Mouse (Mus musculus) CH12.LX (cell line): Measurements from ENCODE around the gene Lce3c. TPM values are rescaled to one million over a fixed set of nuclear protein-coding genes. Genes with fewer than 3 reads are reported as not detected.

Experiments used
- DNase-seq: peaks from one replicate; pipeline ENCODE4 v3.0.0-alpha.2; 2013; ENCODE audit errors: extremely low read depth
- H3K27ac ChIP-seq: 2 replicates; pipeline ENCODE4 v1.5.1; 2012; ENCODE audit warnings: low read depth, mild to moderate bottlenecking, control low read depth, moderate library complexity; ENCODE audit not compliant: insufficient read depth
- H3K27me3 ChIP-seq: replicated peaks from 2 replicates; pipeline ENCODE3; 2012; ENCODE audit warnings: inconsistent platforms
- H3K36me3 ChIP-seq, 2 experiments: replicated peaks in 1 of 2; 2 replicates each; pipeline versions ENCODE3 to v1.6.1; 2012; ENCODE audit warnings: inconsistent platforms in 1 of 2, low read length in 1 of 2, mild to moderate bottlenecking in 1 of 2, mixed read lengths in 1 of 2, moderate library complexity in 1 of 2; ENCODE audit not compliant: control insufficient read depth in 1 of 2, insufficient read depth in 1 of 2
- H3K4me1 ChIP-seq, 2 experiments: 2 replicates each; pipeline ENCODE4 v1.6.1; 2012; ENCODE audit warnings: inconsistent platforms in 1 of 2, moderate library complexity in 1 of 2; ENCODE audit not compliant: insufficient read depth in 2 of 2, control insufficient read depth in 1 of 2
- H3K4me2 ChIP-seq: 2 replicates; pipeline ENCODE4 v1.6.1; 2012; ENCODE audit warnings: low read depth, mild to moderate bottlenecking, control low read depth; ENCODE audit not compliant: poor library complexity, insufficient read depth, severe bottlenecking
- H3K4me3 ChIP-seq, 3 experiments: fragments of 150-350 bp in 1 of 3; sonication (generic) in 1 of 3; replicated peaks in 1 of 3; 2 replicates each; pipeline versions ENCODE3 to v1.5.1; 2011 to 2012; ENCODE audit warnings: low read depth in 2 of 3, low read length in 2 of 3, mild to moderate bottlenecking in 2 of 3, moderate library complexity in 2 of 3, control low read depth in 1 of 3, improper control_type of control experiment in 1 of 3, inconsistent platforms in 1 of 3, mixed read lengths in 1 of 3; ENCODE audit not compliant: poor library complexity in 1 of 3
- H3K79me2 ChIP-seq: replicated peaks from 2 replicates; pipeline ENCODE4 v1.6.1; 2012; ENCODE audit warnings: mild to moderate bottlenecking, moderate library complexity; ENCODE audit not compliant: control insufficient read depth, poor library complexity, insufficient read depth, severe bottlenecking; ENCODE audit errors: extremely low read depth
- H3K9ac ChIP-seq: 2 replicates; pipeline ENCODE4 v1.6.1; 2012; ENCODE audit warnings: low read depth, mild to moderate bottlenecking, control low read depth, moderate library complexity; ENCODE audit not compliant: insufficient read depth
- H3K9me3 ChIP-seq: replicated peaks from 2 replicates; pipeline ENCODE3; 2012; ENCODE audit warnings: low read length, inconsistent platforms, mixed read lengths
- CHD2 ChIP-seq: IDR thresholded peaks from 2 replicates; pipeline ENCODE4 v1.6.1; 2011; ENCODE audit warnings: low read length, improper control_type of control experiment
- ELF1 ChIP-seq: IDR thresholded peaks from 2 replicates; pipeline ENCODE4 v1.6.1; 2014; ENCODE audit warnings: low read depth, mild to moderate bottlenecking, inconsistent platforms, low read length, improper control_type of control experiment
- GABPA ChIP-seq: IDR thresholded peaks from 2 replicates; pipeline ENCODE4 v1.6.1; 2012; ENCODE audit warnings: low read depth, low read length, improper control_type of control experiment, inconsistent platforms; ENCODE audit not compliant: insufficient replicate concordance
- JUN ChIP-seq: IDR thresholded peaks from 2 replicates; pipeline ENCODE4 v1.6.1; 2011; ENCODE audit warnings: low read depth, mild to moderate bottlenecking, low read length, improper control_type of control experiment, moderate library complexity; ENCODE audit not compliant: insufficient read depth
- MAX ChIP-seq: IDR thresholded peaks from 2 replicates; pipeline ENCODE4 v1.6.1; 2011; ENCODE audit warnings: low read length, improper control_type of control experiment
- MEF2A ChIP-seq: IDR thresholded peaks from 2 replicates; pipeline ENCODE4 v1.6.1; 2014; ENCODE audit warnings: low read depth, mild to moderate bottlenecking, inconsistent platforms, low read length, improper control_type of control experiment, borderline replicate concordance
- MYC ChIP-seq: IDR thresholded peaks from 2 replicates; pipeline ENCODE4 v1.6.1; 2011; ENCODE audit warnings: low read depth, mild to moderate bottlenecking, improper control_type of control experiment, low read length
- PAX5 ChIP-seq: IDR thresholded peaks from 2 replicates; pipeline ENCODE4 v1.6.1; 2012; ENCODE audit warnings: low read length, inconsistent platforms, mixed read lengths
- RCOR1 ChIP-seq: conservative IDR thresholded peaks from 2 replicates; pipeline ENCODE4 v1.6.1; 2012; ENCODE audit warnings: low read depth, mild to moderate bottlenecking, inconsistent platforms, low read length, improper control_type of control experiment
- USF1 ChIP-seq: IDR thresholded peaks from 2 replicates; pipeline ENCODE4 v1.6.1; 2014; ENCODE audit warnings: low read depth, mild to moderate bottlenecking, inconsistent platforms, low read length, improper control_type of control experiment
- ZMIZ1 ChIP-seq: IDR thresholded peaks from 2 replicates; pipeline ENCODE4 v1.6.1; 2012; ENCODE audit warnings: low read depth, mild to moderate bottlenecking, inconsistent platforms, low read length, improper control_type of control experiment
- dilution Hi-C: fragments of 300-500 bp; cut with MboI; formaldehyde crosslinking; loops from 2 replicates; pipeline ENCODE4 v1.14.3; 2020; ENCODE audit warnings: low sequenced_read_pairs; ENCODE audit not compliant: extremely low pct_unique_long_range_greater_than_20kb, extremely low pct_ligation_motif_present
- in situ Hi-C: fragments of 300-500 bp; cut with MboI; formaldehyde crosslinking; loops from 3 replicates; pipeline ENCODE4 v1.14.3; 2019; ENCODE audit warnings: low sequenced_read_pairs, low pct_ligation_motif_present, low pct_unique_long_range_greater_than_20kb, mixed read lengths
- polyA plus RNA-seq: library from polyadenylated mRNA; unstranded; fragments of >175 nt; gene quantifications from 2 replicates; pipeline ENCODE4 v1.2.1, GENCODE M21; 2012; ENCODE audit warnings: low read depth; ENCODE audit not compliant: insufficient read length
- total RNA-seq, 2 experiments: library from RNA; depleted of rRNA; stranded (reverse); fragments of 300-350 nt in 1 of 2; fragments of >200 nt in 1 of 2; gene quantifications; 2 replicates each; pipeline ENCODE4 v1.2.3; 2012 to 2014

Lce3c gene
- total and polyA plus RNA-seq, 3 experiments, result not detected

DNA sequence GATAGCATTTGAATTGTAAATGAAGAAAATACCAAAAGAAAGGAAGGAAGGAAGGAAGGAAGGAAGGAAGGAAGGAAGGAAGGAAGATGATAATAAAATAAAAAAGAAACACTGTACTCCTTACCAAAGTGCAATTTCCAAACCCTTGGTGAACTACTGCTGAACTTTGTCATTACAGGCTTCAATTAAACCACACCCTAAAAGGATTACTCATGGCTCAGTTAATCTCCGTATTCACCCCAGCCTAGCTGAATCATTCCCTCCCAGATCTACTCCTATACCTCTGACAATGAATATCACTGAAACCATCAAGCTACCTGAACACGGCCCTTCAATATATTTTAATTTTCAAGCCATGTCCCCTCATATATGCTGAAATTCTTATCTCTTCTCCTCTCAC lies 34.2 kb downstream of the Lce3c start:
- no peak for DNase-seq
- in situ Hi-C loops, result no loop called here

DNA sequence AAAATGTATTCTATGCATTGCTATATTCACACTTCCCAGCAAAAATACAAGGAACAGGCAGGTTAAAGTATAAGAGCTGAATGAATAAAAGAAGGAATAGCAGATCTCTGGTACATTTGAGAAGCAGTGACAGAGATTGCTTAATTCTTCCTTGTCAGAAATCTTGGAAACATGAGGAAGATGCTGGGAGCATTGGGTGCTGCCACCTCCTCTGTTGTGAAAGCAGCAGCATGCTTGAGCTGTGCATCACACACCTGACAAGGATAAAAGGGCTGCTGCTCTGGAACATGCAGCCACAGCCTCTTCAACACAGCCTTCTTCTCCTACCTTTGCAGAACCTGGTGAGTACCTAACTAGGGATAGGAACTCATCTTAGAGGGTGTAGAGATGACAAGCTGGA lies 47.6 kb downstream of the Lce3c start, which contains the start of gene Lce3f:
Lce3f (plus strand) TSS at position 301 of the 400 bp plus-strand sequence.
- Histone ChIP-seq H3K79me2 (no peaks in the 10 kb centered on the region), H3K4me1 (no peaks in the 10 kb centered on the region), H3K36me3 (no peaks in the 10 kb centered on the region), H3K9me3 (no peaks in the 10 kb centered on the region), H3K9ac (no peak within 1 kb of the TSS), H3K27me3 (no peaks in the 10 kb centered on the region), H3K4me2 (no peak within 1 kb of the TSS), H3K4me3 (no peak within 1 kb of the TSS), H3K27ac (no peak within 1 kb of the TSS)
- no peak for DNase-seq
- TF ChIP-seq GABPA (no peak), JUN (no peak), PAX5 (no peak)
- in situ Hi-C loops (no loop called here), dilution Hi-C loops (no loop called here)

More for the DNA sequence above, 34.2 kb downstream of the Lce3c start:
- H3K9ac ChIP-seq, result no peak overlapping the region
- no peaks in the 10 kb centered on the region for H3K9me3 ChIP-seq
- H3K36me3 ChIP-seq, result no peaks in the 10 kb centered on the region
- dilution Hi-C loops, result no loop called here
- TF ChIP-seq MAX (no peak), ELF1 (no peak), ZMIZ1 (no peak), MEF2A (no peak), MYC (no peak), CHD2 (no peak), RCOR1 (no peak), USF1 (no peak)
- H3K27me3 ChIP-seq, result no peaks in the 10 kb centered on the region
- no peaks in the 10 kb centered on the region for H3K79me2 ChIP-seq
- H3K4me3 ChIP-seq, result no peak overlapping the region
- no peak overlapping the region for H3K4me2 ChIP-seq
- no peak overlapping the region for H3K27ac ChIP-seq
- H3K4me1 ChIP-seq, result no peaks in the 10 kb centered on the region

Other genes with a start within 250 kb of the Lce3c start
- not detected in 2 replicates for gene Lce1e, start 235.4 kb upstream of the Lce3c start, total RNA-seq (2012; rRNA removed)
- not detected in 2 replicates for gene Lce1e, start 235.4 kb upstream of the Lce3c start, total RNA-seq (2014; rRNA removed)
- gene Lce1e, start 235.4 kb upstream of the Lce3c start, polyA plus RNA-seq, result not detected in 2 replicates
- gene Lce1f, start 224.1 kb upstream of the Lce3c start, total RNA-seq (2012; rRNA removed), result not detected in 2 replicates
- not detected in 2 replicates for gene Lce1f, start 224.1 kb upstream of the Lce3c start, total RNA-seq (2014; rRNA removed)
- not detected in 2 replicates for gene Lce1f, start 224.1 kb upstream of the Lce3c start, polyA plus RNA-seq
- gene Gm38119, start 205.4 kb upstream of the Lce3c start, total RNA-seq (2012; rRNA removed), result not detected in 2 replicates
- not detected in 2 replicates for gene Gm38119, start 205.4 kb upstream of the Lce3c start, total RNA-seq (2014; rRNA removed)
- gene Gm38119, start 205.4 kb upstream of the Lce3c start, polyA plus RNA-seq, result not detected in 2 replicates
- gene Lce1g, start 192.1 kb upstream of the Lce3c start, total RNA-seq (2012; rRNA removed), result not detected in 2 replicates
- gene Lce1g, start 192.1 kb upstream of the Lce3c start, total RNA-seq (2014; rRNA removed), result not detected in 2 replicates
- gene Lce1g, start 192.1 kb upstream of the Lce3c start, polyA plus RNA-seq, result not detected in 2 replicates
- gene Lce1h, start 179.4 kb upstream of the Lce3c start, total RNA-seq (2012; rRNA removed), result not detected in 2 replicates
- gene Lce1h, start 179.4 kb upstream of the Lce3c start, total RNA-seq (2014; rRNA removed), result not detected in 2 replicates
- not detected in 2 replicates for gene Lce1h, start 179.4 kb upstream of the Lce3c start, polyA plus RNA-seq
- not detected in 2 replicates for gene Lce1i, start 165.6 kb upstream of the Lce3c start, total RNA-seq (2012; rRNA removed)
- gene Lce1i, start 165.6 kb upstream of the Lce3c start, total RNA-seq (2014; rRNA removed), result not detected in 2 replicates
- gene Lce1i, start 165.6 kb upstream of the Lce3c start, polyA plus RNA-seq, result not detected in 2 replicates
- gene Lce1j, start 154.0 kb upstream of the Lce3c start, total RNA-seq (2012; rRNA removed), result not detected in 2 replicates
- not detected in 2 replicates for gene Lce1j, start 154.0 kb upstream of the Lce3c start, total RNA-seq (2014; rRNA removed)
- not detected in 2 replicates for gene Lce1j, start 154.0 kb upstream of the Lce3c start, polyA plus RNA-seq
- gene Lce1k, start 136.6 kb upstream of the Lce3c start, total RNA-seq (2012; rRNA removed), result not detected in 2 replicates
- gene Lce1k, start 136.6 kb upstream of the Lce3c start, total RNA-seq (2014; rRNA removed), result not detected in 2 replicates
- gene Lce1k, start 136.6 kb upstream of the Lce3c start, polyA plus RNA-seq, result not detected in 2 replicates
- gene Kprp, start 117.2 kb upstream of the Lce3c start, total RNA-seq (2012; rRNA removed), result not detected in 2 replicates
- gene Kprp, start 117.2 kb upstream of the Lce3c start, total RNA-seq (2014; rRNA removed), result not detected in 2 replicates
- gene Kprp, start 117.2 kb upstream of the Lce3c start, polyA plus RNA-seq, result not detected in 2 replicates
- not detected in 2 replicates for gene Lce1l, start 93.2 kb upstream of the Lce3c start, total RNA-seq (2012; rRNA removed)
- not detected in 2 replicates for gene Lce1l, start 93.2 kb upstream of the Lce3c start, total RNA-seq (2014; rRNA removed)
- not detected in 2 replicates for gene Lce1l, start 93.2 kb upstream of the Lce3c start, polyA plus RNA-seq
- gene 2310050C09Rik, start 74.3 kb upstream of the Lce3c start, total RNA-seq (2012; rRNA removed), result not detected in 2 replicates
- not detected in 2 replicates for gene 2310050C09Rik, start 74.3 kb upstream of the Lce3c start, total RNA-seq (2014; rRNA removed)
- not detected in 2 replicates for gene 2310050C09Rik, start 74.3 kb upstream of the Lce3c start, polyA plus RNA-seq
- not detected in 2 replicates for gene Lce3a, start 18.3 kb upstream of the Lce3c start, total RNA-seq (2012; rRNA removed)
- not detected in 2 replicates for gene Lce3a, start 18.3 kb upstream of the Lce3c start, total RNA-seq (2014; rRNA removed)
- gene Lce3a, start 18.3 kb upstream of the Lce3c start, polyA plus RNA-seq, result not detected in 2 replicates
- gene Lce3b, start 11.5 kb upstream of the Lce3c start, total RNA-seq (2012; rRNA removed), result not detected in 2 replicates
- gene Lce3b, start 11.5 kb upstream of the Lce3c start, total RNA-seq (2014; rRNA removed), result not detected in 2 replicates
- gene Lce3b, start 11.5 kb upstream of the Lce3c start, polyA plus RNA-seq, result not detected in 2 replicates
- gene Lce3d, start 12.9 kb downstream of the Lce3c start, total RNA-seq (2012; rRNA removed), result not detected in 2 replicates
- not detected in 2 replicates for gene Lce3d, start 12.9 kb downstream of the Lce3c start, total RNA-seq (2014; rRNA removed)
- not detected in 2 replicates for gene Lce3d, start 12.9 kb downstream of the Lce3c start, polyA plus RNA-seq
- not detected in 2 replicates for gene Lce3e, start 22.6 kb downstream of the Lce3c start, total RNA-seq (2012; rRNA removed)
- gene Lce3e, start 22.6 kb downstream of the Lce3c start, total RNA-seq (2014; rRNA removed), result not detected in 2 replicates
- gene Lce3e, start 22.6 kb downstream of the Lce3c start, polyA plus RNA-seq, result not detected in 2 replicates
- not detected in 2 replicates for gene Lce3f, start 47.7 kb downstream of the Lce3c start, total RNA-seq (2012; rRNA removed)
- gene Lce3f, start 47.7 kb downstream of the Lce3c start, total RNA-seq (2014; rRNA removed), result not detected in 2 replicates
- gene Lce3f, start 47.7 kb downstream of the Lce3c start, polyA plus RNA-seq, result not detected in 2 replicates
- not detected in 2 replicates for gene Crct1, start 71.2 kb downstream of the Lce3c start, total RNA-seq (2012; rRNA removed)
- not detected in 2 replicates for gene Crct1, start 71.2 kb downstream of the Lce3c start, total RNA-seq (2014; rRNA removed)
- not detected in 2 replicates for gene Crct1, start 71.2 kb downstream of the Lce3c start, polyA plus RNA-seq
- not detected in 2 replicates for gene Lce1m, start 74.6 kb downstream of the Lce3c start, total RNA-seq (2012; rRNA removed)
- gene Lce1m, start 74.6 kb downstream of the Lce3c start, total RNA-seq (2014; rRNA removed), result not detected in 2 replicates
- gene Lce1m, start 74.6 kb downstream of the Lce3c start, polyA plus RNA-seq, result not detected in 2 replicates
- gene Gm4858, start 124.3 kb downstream of the Lce3c start, total RNA-seq (2012; rRNA removed), result not detected in 2 replicates
- gene Gm4858, start 124.3 kb downstream of the Lce3c start, total RNA-seq (2014; rRNA removed), result not detected in 2 replicates
- not detected in 2 replicates for gene Gm4858, start 124.3 kb downstream of the Lce3c start, polyA plus RNA-seq
- not detected in 2 replicates for gene Crnn, start 200.3 kb downstream of the Lce3c start, total RNA-seq (2012; rRNA removed)
- gene Crnn, start 200.3 kb downstream of the Lce3c start, total RNA-seq (2014; rRNA removed), result not detected in 2 replicates
- not detected in 2 replicates for gene Crnn, start 200.3 kb downstream of the Lce3c start, polyA plus RNA-seq